Mouse (Mus musculus): ENCODE results near the gene Cdt1. TPM values are rescaled to one million over a fixed set of nuclear protein-coding genes. Genes with fewer than 3 reads are reported as not detected.

The Cdt1 gene
- total and polyA plus RNA-seq, 3 experiments: 46.0 to 67.3 (median 50.0) TPM

GRCm38 (mm10) chr8:122531312-122531711, 36.5 kb upstream of the Cdt1 start:
- dilution Hi-C loops (cut with MboI; ENCODE audit: extremely low pct_ligation_motif_present, extremely low pct_unique_long_range_greater_than_20kb, low sequenced_read_pairs): no loop called here
- H3K27ac ChIP-seq (ENCODE audit: insufficient read depth, low read depth): no peak overlapping the region

GRCm38 (mm10) chr8:122537033-122537432, 30.8 kb upstream of the Cdt1 start:
- Histone ChIP-seq H3K9ac (ENCODE audit: insufficient read depth, low read depth) (no peak overlapping the region), H3K27ac (ENCODE audit: insufficient read depth, low read depth) (no peak overlapping the region), H3K4me1 (ENCODE audit: control insufficient read depth in 1 of 2, insufficient read depth in 2 of 2) (peaks cover 0 to 26% of the 10 kb centered on the region in 2 experiments; a peak in 2 of 4 replicates)

More at GRCm38 (mm10) chr8:122531312-122531711, 36.5 kb upstream of the Cdt1 start:
- Histone ChIP-seq H3K4me3 (replicated peaks in 1 of 3; ENCODE audit: low read depth in 2 of 3, low read length in 2 of 3, poor library complexity in 1 of 3) (no peak overlapping the region), H3K9me3 (replicated peaks; ENCODE audit: low read length) (peaks cover 5% of the 10 kb centered on the region), H3K4me1 (ENCODE audit: control insufficient read depth in 1 of 2, insufficient read depth in 2 of 2) (peaks cover 9 to 50% of the 10 kb centered on the region in 2 experiments), H3K4me2 (ENCODE audit: insufficient read depth, low read depth, poor library complexity, severe bottlenecking) (no peak overlapping the region), H3K36me3 (replicated peaks in 1 of 2; ENCODE audit: control insufficient read depth in 1 of 2, insufficient read depth in 1 of 2, low read length in 1 of 2) (peaks cover 5 to 73% of the 10 kb centered on the region in 2 experiments), H3K79me2 (replicated peaks; ENCODE audit: control insufficient read depth, extremely low read depth, insufficient read depth, poor library complexity, severe bottlenecking) (no peaks in the 10 kb centered on the region; the same call in 1 of the 2 replicates), H3K9ac (ENCODE audit: insufficient read depth, low read depth) (no peak overlapping the region), H3K27me3 (replicated peaks) (no peaks in the 10 kb centered on the region)
- in situ Hi-C loops (cut with MboI; ENCODE audit: low pct_ligation_motif_present, low pct_unique_long_range_greater_than_20kb, low sequenced_read_pairs): no loop called here
- no peak for DNase-seq (ENCODE audit: extremely low read depth)
- TF ChIP-seq EP300 (IDR thresholded peaks at IDR 0.05; ENCODE audit: low read length) (no peak), ZNF384 (IDR thresholded peaks at IDR 0.05; ENCODE audit: low read depth, low read length) (no peak), NELFE (IDR thresholded peaks at IDR 0.05; ENCODE audit: low read depth, low read length) (no peak), JUN (IDR thresholded peaks at IDR 0.05; ENCODE audit: insufficient read depth, low read depth, low read length) (no peak), SIN3A (IDR thresholded peaks at IDR 0.05; ENCODE audit: low read length) (no peak), USF2 (conservative IDR thresholded peaks at IDR 0.05; ENCODE audit: low read depth, low read length) (no peak), ELF1 (IDR thresholded peaks at IDR 0.05; ENCODE audit: low read depth, low read length) (no peak), UBTF (IDR thresholded peaks at IDR 0.05; ENCODE audit: low read depth, low read length) (no peak), NRF1 (IDR thresholded peaks at IDR 0.05; ENCODE audit: low read depth, low read length) (no peak), GABPA (IDR thresholded peaks at IDR 0.05; ENCODE audit: insufficient replicate concordance, low read depth, low read length) (no peak), MYC (IDR thresholded peaks at IDR 0.05; ENCODE audit: low read depth, low read length) (no peak), ETS1 (conservative IDR thresholded peaks at IDR 0.05; ENCODE audit: low read depth, low read length) (no peak)

More at GRCm38 (mm10) chr8:122537033-122537432, 30.8 kb upstream of the Cdt1 start:
- Histone ChIP-seq H3K9me3 (replicated peaks; ENCODE audit: low read length) (no peaks in the 10 kb centered on the region), H3K4me3 (replicated peaks in 1 of 3; ENCODE audit: low read depth in 2 of 3, low read length in 2 of 3, poor library complexity in 1 of 3) (no peak overlapping the region), H3K4me2 (ENCODE audit: insufficient read depth, low read depth, poor library complexity, severe bottlenecking) (no peak overlapping the region), H3K79me2 (replicated peaks; ENCODE audit: control insufficient read depth, extremely low read depth, insufficient read depth, poor library complexity, severe bottlenecking) (peaks cover 7% of the 10 kb centered on the region), H3K27me3 (replicated peaks) (no peaks in the 10 kb centered on the region), H3K36me3 (replicated peaks in 1 of 2; ENCODE audit: control insufficient read depth in 1 of 2, insufficient read depth in 1 of 2, low read length in 1 of 2) (peaks cover 6 to 80% of the 10 kb centered on the region in 2 experiments)
- dilution Hi-C loops (cut with MboI; ENCODE audit: extremely low pct_ligation_motif_present, extremely low pct_unique_long_range_greater_than_20kb, low sequenced_read_pairs): no loop called here
- DNase-seq (ENCODE audit: extremely low read depth): no peak
- in situ Hi-C loops (cut with MboI; ENCODE audit: low pct_ligation_motif_present, low pct_unique_long_range_greater_than_20kb, low sequenced_read_pairs): no loop called here
- TF ChIP-seq BHLHE40 (IDR thresholded peaks at IDR 0.05; ENCODE audit: low read depth, low read length): no peak
- TF ChIP-seq USF1 (IDR thresholded peaks at IDR 0.05; ENCODE audit: low read depth, low read length): no peak
- TF ChIP-seq MEF2A (IDR thresholded peaks at IDR 0.05; ENCODE audit: borderline replicate concordance, low read depth, low read length): no peak
- TF ChIP-seq CTCF (conservative IDR thresholded peaks at IDR 0.05 in 1 of 2, IDR thresholded peaks at IDR 0.05 in 1 of 2; ENCODE audit: low read depth in 2 of 2, low read length in 2 of 2): no peak
- no peak for TF ChIP-seq IRF4 (IDR thresholded peaks at IDR 0.05; ENCODE audit: low read depth, low read length)
- no peak for TF ChIP-seq HCFC1 (IDR thresholded peaks at IDR 0.05; ENCODE audit: low read depth, low read length)
- TF ChIP-seq ZMIZ1 (IDR thresholded peaks at IDR 0.05; ENCODE audit: low read depth, low read length): no peak
- TF ChIP-seq UBTF (IDR thresholded peaks at IDR 0.05; ENCODE audit: low read depth, low read length): no peak
- TF ChIP-seq POLR2AphosphoS2 (IDR thresholded peaks at IDR 0.05; ENCODE audit: low read depth, low read length): no peak
- TF ChIP-seq NELFE (IDR thresholded peaks at IDR 0.05; ENCODE audit: low read depth, low read length): no peak
- no peak for TF ChIP-seq CHD2 (IDR thresholded peaks at IDR 0.05; ENCODE audit: low read length)

Data from CH12.LX (cell line).